Mouse (Mus musculus) heart, embryonic 12.5 days (tissue): ENCODE data around the gene Gas2l2. TPM values are rescaled to one million over a fixed set of nuclear protein-coding genes. Genes with fewer than 3 reads are reported as not detected.
A peak's percentile ranks its signal among the peaks of the same experiment; 100 is the strongest.

Source experiments
- ATAC-seq: fragments of 200-750 bp; cut with Nextera tagmentation; 2 replicates; pipeline ENCODE4 v1.8.0; 2017; ENCODE audit warnings: moderate TSS enrichment, moderate library complexity; ENCODE audit not compliant: insufficient number of reproducible peaks, low FRiP score
- H3K27ac ChIP-seq: fragments of 300-500 bp; sonication (generic); 2 replicates; pipeline ENCODE4 v1.5.1; 2016; ENCODE audit warnings: mild to moderate bottlenecking, moderate library complexity; ENCODE audit not compliant: poor library complexity, severe bottlenecking
- H3K27me3 ChIP-seq: fragments of 300-500 bp; sonication (generic); replicated peaks from 2 replicates; pipeline ENCODE4 v1.6.1; 2016; ENCODE audit warnings: mild to moderate bottlenecking, moderate library complexity
- H3K36me3 ChIP-seq: fragments of 300-500 bp; sonication (generic); 2 replicates; pipeline ENCODE4 v1.6.1; 2016; ENCODE audit warnings: mild to moderate bottlenecking, moderate library complexity
- H3K4me1 ChIP-seq: fragments of 300-500 bp; sonication (generic); replicated peaks from 2 replicates; pipeline ENCODE4 v1.6.1; 2016; ENCODE audit warnings: mild to moderate bottlenecking
- H3K4me2 ChIP-seq: fragments of 300-500 bp; sonication (generic); 2 replicates; pipeline ENCODE4 v1.6.1; 2016; ENCODE audit warnings: mild to moderate bottlenecking, moderate library complexity
- H3K4me3 ChIP-seq: fragments of 300-500 bp; sonication (generic); 2 replicates; pipeline ENCODE4 v1.5.1; 2016; ENCODE audit warnings: mild to moderate bottlenecking
- H3K9ac ChIP-seq: fragments of 300-500 bp; sonication (generic); 2 replicates; pipeline ENCODE4 v1.6.1; 2016; ENCODE audit warnings: mild to moderate bottlenecking, moderate library complexity
- H3K9me3 ChIP-seq: fragments of 300-500 bp; sonication (generic); replicated peaks from 2 replicates; pipeline ENCODE4 v1.6.1; 2016; ENCODE audit warnings: mild to moderate bottlenecking, moderate library complexity
- WGBS: fragments of 180-500 bp; shearing (Covaris S2); methylation state at CpG from one replicate; pipeline ENCODE4 v1.1.7; 2016; 5-methylcytosine and 5-hydroxymethylcytosine counted together
- polyA plus RNA-seq: library from polyadenylated mRNA; unstranded; fragments of >200 nt; fragmentation: Nextera tagmentation; extraction: Ambion mirVana; gene quantifications from 2 replicates; pipeline ENCODE4 v1.2.1, GENCODE M21; 2016

Gas2l2 gene
- 0.32 TPM in 1 of 2 replicates, not detected in the other for polyA plus RNA-seq

GRCm38 (mm10) chr11:83429355-83429754, at the start of gene Gas2l2:
Gene Gas2l2, minus strand, starts transcription at chr11:83429455.
- Histone ChIP-seq H3K4me1 (peaks cover 38% of the 10 kb centered on the region), H3K9ac (no peak within 1 kb of the TSS), H3K9me3 (no peaks in the 10 kb centered on the region), H3K4me2 (peak within 1 kb of the TSS; percentile 35), H3K27me3 (peaks cover 38% of the 10 kb centered on the region), H3K4me3 (no peak within 1 kb of the TSS), H3K36me3 (no peaks in the 10 kb centered on the region), H3K27ac (no peak within 1 kb of the TSS)
- whole genome bisulfite sequencing: 49% methylated on average over 5 of the region's 5 CpGs
- no peak for ATAC-seq

- WGBS: under 1% methylated on average over 45 of the region's 52 CpGs
- Histone ChIP-seq H3K27ac (peak overlapping the region; percentile 90), H3K4me2 (peak overlapping the region; percentile 92), H3K9me3 (no peaks in the 10 kb centered on the region; the same call in 1 of the 2 replicates), H3K4me3 (peak overlapping the region; percentile 99), H3K27me3 (no peaks in the 10 kb centered on the region), H3K4me1 (peaks cover 20% of the 10 kb centered on the region), H3K9ac (peak overlapping the region; percentile 97), H3K36me3 (peaks cover 19% of the 10 kb centered on the region; the same call in 1 of the 2 replicates)
- ATAC-seq: peak; percentile 83
Measured at GRCm38 (mm10) chr11:83473235-83474016, 44.2 kb upstream of the Gas2l2 start.

GRCm38 (mm10) chr11:83472324-83473234, 43.3 kb upstream of the Gas2l2 start, which contains the start of gene Taf15:
Gene Taf15, plus strand, starts transcription at chr11:83473086.
- Histone ChIP-seq H3K4me1 (peaks cover 27% of the 10 kb centered on the region), H3K4me3 (peak within 1 kb of the TSS; percentile 99), H3K9me3 (no peaks in the 10 kb centered on the region; the same call in 1 of the 2 replicates), H3K36me3 (peaks cover 13% of the 10 kb centered on the region; the same call in 1 of the 2 replicates), H3K27me3 (no peaks in the 10 kb centered on the region), H3K9ac (peak within 1 kb of the TSS; percentile 97), H3K4me2 (peak within 1 kb of the TSS; percentile 92), H3K27ac (peak within 1 kb of the TSS; percentile 90)
- under 1% methylated on average over 66 of the region's 66 CpGs for WGBS
- peak; percentile 98 for ATAC-seq

- Histone ChIP-seq H3K27me3 (no peaks in the 10 kb centered on the region), H3K4me1 (peaks cover 35% of the 10 kb centered on the region), H3K9ac (no peak overlapping the region), H3K36me3 (peaks cover 9% of the 10 kb centered on the region; the same call in 1 of the 2 replicates), H3K27ac (no peak overlapping the region), H3K4me3 (no peak overlapping the region), H3K4me2 (peak overlapping the region; percentile 92), H3K9me3 (no peaks in the 10 kb centered on the region; the same call in 1 of the 2 replicates)
- WGBS: 81% methylated on average over 2 of the region's 2 CpGs
- no peak for ATAC-seq
Measured at GRCm38 (mm10) chr11:83471766-83472165, 42.5 kb upstream of the Gas2l2 start.

- Histone ChIP-seq H3K4me1 (peaks cover 36% of the 10 kb centered on the region), H3K9me3 (no peaks in the 10 kb centered on the region; the same call in 1 of the 2 replicates), H3K27ac (no peak overlapping the region), H3K4me2 (no peak overlapping the region), H3K4me3 (no peak overlapping the region), H3K9ac (no peak overlapping the region), H3K36me3 (no peaks in the 10 kb centered on the region), H3K27me3 (peaks cover 15% of the 10 kb centered on the region)
- WGBS: 89% methylated on average over 3 of the region's 3 CpGs
- no peak for ATAC-seq
Measured at GRCm38 (mm10) chr11:83468765-83469164, 39.5 kb upstream of the Gas2l2 start.

- Histone ChIP-seq H3K9ac (no peak overlapping the region), H3K4me3 (no peak overlapping the region), H3K27ac (peak overlapping the region; percentile 67), H3K9me3 (no peaks in the 10 kb centered on the region; the same call in 1 of the 2 replicates), H3K4me2 (peak overlapping the region; percentile 13), H3K36me3 (no peaks in the 10 kb centered on the region), H3K4me1 (peaks cover 38% of the 10 kb centered on the region), H3K27me3 (peaks cover 19% of the 10 kb centered on the region)
- WGBS: 14% methylated on average over 11 of the region's 11 CpGs
- peak; percentile 63 for ATAC-seq
Measured at GRCm38 (mm10) chr11:83467120-83467652, 37.9 kb upstream of the Gas2l2 start.

GRCm38 (mm10) chr11:83465976-83466375, 36.7 kb upstream of the Gas2l2 start:
- no peak overlapping the region for H3K4me2 ChIP-seq
- H3K27me3 ChIP-seq: peaks cover 19% of the 10 kb centered on the region
- WGBS: 28% methylated on average over 2 of the region's 2 CpGs
- peaks cover 43% of the 10 kb centered on the region for H3K4me1 ChIP-seq
- H3K4me3 ChIP-seq: no peak overlapping the region
- H3K9ac ChIP-seq: no peak overlapping the region
- H3K36me3 ChIP-seq: no peaks in the 10 kb centered on the region
- H3K9me3 ChIP-seq: no peaks in the 10 kb centered on the region; the same call in 1 of the 2 replicates
- ATAC-seq: no peak
- no peak overlapping the region for H3K27ac ChIP-seq

GRCm38 (mm10) chr11:83462711-83463244, 33.5 kb upstream of the Gas2l2 start, which contains the start of gene Mmp28:
Gene Mmp28, minus strand, starts transcription at chr11:83463071.
- no peaks in the 10 kb centered on the region for H3K9me3 ChIP-seq
- H3K4me3 ChIP-seq: peak within 1 kb of the TSS; percentile 75
- ATAC-seq: peak; percentile 67
- under 1% methylated on average over 42 of the region's 42 CpGs for WGBS
- H3K4me2 ChIP-seq: peak within 1 kb of the TSS; percentile 93
- no peaks in the 10 kb centered on the region for H3K36me3 ChIP-seq
- peaks cover 22% of the 10 kb centered on the region for H3K27me3 ChIP-seq
- peaks cover 45% of the 10 kb centered on the region for H3K4me1 ChIP-seq
- H3K9ac ChIP-seq: peak within 1 kb of the TSS; percentile 82
- no peak within 1 kb of the TSS for H3K27ac ChIP-seq

GRCm38 (mm10) chr11:83461462-83462027, 32.3 kb upstream of the Gas2l2 start:
- Histone ChIP-seq H3K27me3 (peaks cover 22% of the 10 kb centered on the region), H3K9ac (no peak overlapping the region)

More at GRCm38 (mm10) chr11:83461462-83462027, 32.3 kb upstream of the Gas2l2 start:
- 71% methylated on average over 10 of the region's 10 CpGs for WGBS
- H3K4me3 ChIP-seq: peak overlapping the region; percentile 75; the same call in 1 of the 2 replicates
- H3K4me1 ChIP-seq: peaks cover 44% of the 10 kb centered on the region
- ATAC-seq: no peak
- H3K36me3 ChIP-seq: no peaks in the 10 kb centered on the region
- peak overlapping the region; percentile 93 for H3K4me2 ChIP-seq
- no peak overlapping the region for H3K27ac ChIP-seq
- H3K9me3 ChIP-seq: no peaks in the 10 kb centered on the region
